Mouse (Mus musculus): ENCODE results near the gene Snap91.

DNA sequence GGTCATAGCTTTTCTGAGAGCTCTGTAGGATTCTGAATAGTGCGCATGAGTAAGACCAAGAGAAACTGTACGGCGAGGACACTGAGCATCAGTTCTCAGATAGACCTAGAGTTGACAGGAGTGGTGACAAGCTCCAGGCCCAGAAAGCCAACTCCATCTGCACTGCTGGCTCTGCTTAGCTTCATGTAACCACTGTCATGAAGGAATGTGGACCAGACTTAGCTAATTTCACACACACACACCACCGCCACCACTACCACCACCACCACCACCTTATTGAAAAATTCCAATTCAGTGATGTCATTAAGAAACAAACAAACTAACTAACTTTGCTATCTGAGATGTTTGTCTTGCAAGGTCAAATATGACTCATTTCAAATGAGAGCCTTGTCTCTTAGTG is 143.5 kb downstream of the Snap91 start:
- TF ChIP-seq CTCF (IDR thresholded peaks at IDR 0.05; ENCODE audit: low read depth, low read length) = no peak
- no peak for TF ChIP-seq POLR2A (IDR thresholded peaks at IDR 0.05; ENCODE audit: extremely low read depth, insufficient read depth, low read length)
